Mouse (Mus musculus) heart, postnatal 36 days (tissue): ENCODE measurements around the gene Rab5c. TPM values are rescaled to one million over a fixed set of nuclear protein-coding genes. Genes with fewer than 3 reads are reported as not detected.

Experiments
- DNase-seq, 2 experiments: peaks; one replicate each; pipeline ENCODE4 v3.0.0; 2021 to 2022
- intact Hi-C: fragments of 180-260 bp; cut with DNase I; formaldehyde crosslinking; loops from one replicate; pipeline ENCODE4 v1.15.1; 2025
- total RNA-seq, 2 experiments: library from RNA; stranded (reverse); gene quantifications; 2 replicates each; pipeline ENCODE4 v1.2.3; 2021

Gene Rab5c
- total RNA-seq, 2 experiments from 2014 or later = 54.3 to 62.1 TPM

- DNase-seq = no peak
- intact Hi-C loops = no loop called here
These were observed 16.1 kb upstream of the Rab5c start for GRCm38 (mm10) chr11:100754021-100754692.

GRCm38 (mm10) chr11:100752294-100752693 lies 14.3 kb upstream of the Rab5c start:
- intact Hi-C loops = no loop called here
- DNase-seq = no peak

GRCm38 (mm10) chr11:100750127-100750526 lies 12.1 kb upstream of the Rab5c start:
- intact Hi-C loops = no loop called here
- DNase-seq = no peak

- intact Hi-C loops = no loop called here
- DNase-seq = no peak
These were observed 11.5 kb upstream of the Rab5c start for GRCm38 (mm10) chr11:100749469-100749868.

- no peak for DNase-seq
- intact Hi-C loops = no loop called here
These were observed 10.6 kb upstream of the Rab5c start for GRCm38 (mm10) chr11:100748620-100749019.

GRCm38 (mm10) chr11:100747114-100747513 lies 9.1 kb upstream of the Rab5c start:
- DNase-seq = no peak
- intact Hi-C loops = no loop called here

- DNase-seq = no peak
- intact Hi-C loops = no loop called here
These were observed 8.5 kb upstream of the Rab5c start for GRCm38 (mm10) chr11:100746546-100746945.

GRCm38 (mm10) chr11:100745085-100745484 lies 7.1 kb upstream of the Rab5c start:
- intact Hi-C loops = no loop called here
- DNase-seq = peak in 1 of 2 experiments; percentile 56

- intact Hi-C loops = no loop called here
These were observed 3.3 kb upstream of the Rab5c start for GRCm38 (mm10) chr11:100741348-100741747.

GRCm38 (mm10) chr11:100738749-100739148 lies 734 bp upstream of the Rab5c start:
- intact Hi-C loops = no loop called here

More at GRCm38 (mm10) chr11:100741348-100741747, 3.3 kb upstream of the Rab5c start:
- DNase-seq = peak in 1 of 2 experiments; percentile 44

GRCm38 (mm10) chr11:100737105-100737733 lies 796 bp downstream of the Rab5c start:
- intact Hi-C loops = loop anchor here (2.0 kb wide), 1 partner anchor 14 kb away; no protein-coding TSS in a partner anchor
- no peak for DNase-seq

More at GRCm38 (mm10) chr11:100738749-100739148, 734 bp upstream of the Rab5c start:
- DNase-seq = no peak

GRCm38 (mm10) chr11:100736746-100737080 lies 1.3 kb downstream of the Rab5c start:
- intact Hi-C loops = loop anchor here (2.0 kb wide), 1 partner anchor 14 kb away; no protein-coding TSS in a partner anchor

GRCm38 (mm10) chr11:100735954-100736745 lies 1.9 kb downstream of the Rab5c start:
- intact Hi-C loops = loop anchor here (2.0 kb wide), 1 partner anchor 13 kb away; no protein-coding TSS in a partner anchor
- no peak for DNase-seq

More at GRCm38 (mm10) chr11:100736746-100737080, 1.3 kb downstream of the Rab5c start:
- no peak for DNase-seq

- intact Hi-C loops = no loop called here
- no peak for DNase-seq
These were observed 2.7 kb downstream of the Rab5c start for GRCm38 (mm10) chr11:100735134-100735865.

- intact Hi-C loops = no loop called here
- no peak for DNase-seq
These were observed 7.4 kb downstream of the Rab5c start for GRCm38 (mm10) chr11:100730477-100731205.

GRCm38 (mm10) chr11:100729976-100730375 lies 8.0 kb downstream of the Rab5c start:
- intact Hi-C loops = no loop called here
- DNase-seq = no peak

- no peak for DNase-seq
- intact Hi-C loops = no loop called here
These were observed 9.4 kb downstream of the Rab5c start for GRCm38 (mm10) chr11:100728601-100729000.

- intact Hi-C loops = no loop called here
- no peak for DNase-seq
These were observed 10.8 kb downstream of the Rab5c start for GRCm38 (mm10) chr11:100727201-100727600.

GRCm38 (mm10) chr11:100724919-100725512 lies 13.0 kb downstream of the Rab5c start:
- DNase-seq = peak in 1 of 2 experiments; percentile 52
- intact Hi-C loops = loop anchor here (5.0 kb wide), 1 partner anchor 217 kb away; no protein-coding TSS in a partner anchor
